Mouse (Mus musculus) midbrain, embryonic 16.5 days (tissue): Measurements from ENCODE around the gene Sgf29. TPM values are rescaled to one million over a fixed set of nuclear protein-coding genes. Genes with fewer than 3 reads are reported as not detected.

Source experiments
- ATAC-seq: fragments of 200-750 bp; cut with Nextera tagmentation; 2 replicates; pipeline ENCODE4 v1.8.0; 2017; ENCODE audit warnings: moderate TSS enrichment
- H3K27ac ChIP-seq: fragments of 300-500 bp; sonication (generic); 2 replicates; pipeline ENCODE4 v1.5.1; 2014; ENCODE audit warnings: mild to moderate bottlenecking, low read length, mixed read lengths
- H3K27me3 ChIP-seq: fragments of 300-500 bp; sonication (generic); 2 replicates; pipeline ENCODE4 v1.6.1; 2014; ENCODE audit warnings: low read depth, low read length, mixed read lengths; ENCODE audit not compliant: control insufficient read depth, insufficient read depth
- H3K36me3 ChIP-seq: fragments of 300-500 bp; sonication (generic); 2 replicates; pipeline ENCODE4 v1.6.1; 2014; ENCODE audit warnings: mild to moderate bottlenecking, low read length, moderate library complexity, mixed read lengths; ENCODE audit not compliant: control insufficient read depth, insufficient read depth
- H3K4me1 ChIP-seq: fragments of 300-500 bp; sonication (generic); 2 replicates; pipeline ENCODE4 v1.6.1; 2014; ENCODE audit warnings: mild to moderate bottlenecking, low read length, mixed read lengths; ENCODE audit not compliant: control insufficient read depth, insufficient read depth
- H3K4me2 ChIP-seq: fragments of 300-500 bp; sonication (generic); 2 replicates; pipeline ENCODE4 v1.6.1; 2014; ENCODE audit warnings: mild to moderate bottlenecking, low read length, mixed read lengths
- H3K4me3 ChIP-seq: fragments of 300-500 bp; sonication (generic); 2 replicates; pipeline ENCODE4 v1.5.1; 2014; ENCODE audit warnings: low read depth, mild to moderate bottlenecking, low read length, moderate library complexity, mixed read lengths
- H3K9ac ChIP-seq: fragments of 300-500 bp; sonication (generic); 2 replicates; pipeline ENCODE4 v1.6.1; 2014; ENCODE audit warnings: low read depth, low read length, mixed read lengths
- H3K9me3 ChIP-seq: fragments of 300-500 bp; sonication (generic); replicated peaks from 2 replicates; pipeline ENCODE4 v1.6.1; 2014; ENCODE audit warnings: mild to moderate bottlenecking, low read length, mixed read lengths; ENCODE audit not compliant: control insufficient read depth, poor library complexity, severe bottlenecking
- WGBS: fragments of 180-500 bp; shearing (Covaris S2); extraction: QIAGEN DNeasy Blood & Tissue Kit; methylation state at CpG from one replicate; pipeline ENCODE4 v1.1.7; 2014; 5-methylcytosine and 5-hydroxymethylcytosine counted together
- polyA plus RNA-seq: library from polyadenylated mRNA; unstranded; fragments of >200 nt; fragmentation: Nextera tagmentation; extraction: Ambion mirVana; gene quantifications from 2 replicates; pipeline ENCODE4 v1.2.1, GENCODE M21; 2015

Sgf29 gene
- polyA plus RNA-seq, 1 experiment from 2014 or later = 56.9 TPM

GRCm38 (mm10) chr7:126650852-126651251, 1.7 kb downstream of the Sgf29 start:
- WGBS = 89% methylated on average over 2 of the region's 2 CpGs
- no peak for ATAC-seq
- no peak overlapping the region for H3K27ac ChIP-seq
- H3K27me3 ChIP-seq = no peaks in the 10 kb centered on the region
- H3K4me3 ChIP-seq = no peak overlapping the region
- no peak overlapping the region for H3K4me2 ChIP-seq
- H3K36me3 ChIP-seq = no peaks in the 10 kb centered on the region
- H3K9me3 ChIP-seq = no peaks in the 10 kb centered on the region
- H3K9ac ChIP-seq = no peak overlapping the region
- peaks cover 11% of the 10 kb centered on the region for H3K4me1 ChIP-seq

- no peak for ATAC-seq
- WGBS = 91% methylated on average over 2 of the region's 2 CpGs
Observed at GRCm38 (mm10) chr7:126653991-126654390, 4.9 kb downstream of the Sgf29 start.

GRCm38 (mm10) chr7:126655695-126656094, 6.6 kb downstream of the Sgf29 start:
- Histone ChIP-seq H3K4me2 (no peak overlapping the region), H3K36me3 (no peaks in the 10 kb centered on the region), H3K27ac (no peak overlapping the region), H3K9ac (no peak overlapping the region), H3K4me1 (no peaks in the 10 kb centered on the region), H3K4me3 (no peak overlapping the region), H3K9me3 (no peaks in the 10 kb centered on the region), H3K27me3 (no peaks in the 10 kb centered on the region)
- WGBS = 96% methylated on average over 3 of the region's 3 CpGs
- no peak for ATAC-seq

More at GRCm38 (mm10) chr7:126653991-126654390, 4.9 kb downstream of the Sgf29 start:
- Histone ChIP-seq H3K4me1 (peaks cover 8% of the 10 kb centered on the region), H3K36me3 (no peaks in the 10 kb centered on the region), H3K9ac (no peak overlapping the region), H3K9me3 (no peaks in the 10 kb centered on the region), H3K4me2 (no peak overlapping the region), H3K4me3 (no peak overlapping the region), H3K27me3 (no peaks in the 10 kb centered on the region), H3K27ac (no peak overlapping the region)

DNA sequence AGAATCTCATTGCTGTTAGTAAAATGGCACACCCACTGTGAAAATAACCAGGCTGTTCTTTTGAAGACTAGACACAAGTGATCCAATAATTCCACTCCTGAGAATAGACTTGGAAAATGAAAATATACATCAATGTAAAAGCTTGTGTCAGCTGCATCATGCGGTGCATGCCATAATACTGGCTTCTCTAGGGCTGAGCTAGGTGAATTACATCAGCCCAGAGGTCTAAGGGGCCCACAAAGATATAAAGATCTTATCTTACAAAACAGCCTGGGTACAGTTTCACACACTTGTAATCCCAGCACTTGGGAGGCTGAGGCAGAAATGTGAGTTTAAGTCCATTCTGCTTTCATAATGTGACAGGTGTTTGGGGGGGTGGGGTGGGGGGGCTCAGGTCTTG, 8.4 kb downstream of the Sgf29 start:
- Histone ChIP-seq H3K4me3 (no peak overlapping the region), H3K27ac (no peak overlapping the region)
- WGBS = 97% methylated on average over 1 of the region's 1 CpGs

GRCm38 (mm10) chr7:126659771-126660170, 10.7 kb downstream of the Sgf29 start:
- no peak for ATAC-seq
- Histone ChIP-seq H3K4me2 (no peak overlapping the region), H3K27me3 (no peaks in the 10 kb centered on the region), H3K9ac (no peak overlapping the region), H3K36me3 (peaks cover 4% of the 10 kb centered on the region; the same call in 1 of the 2 replicates), H3K4me1 (no peaks in the 10 kb centered on the region), H3K9me3 (no peaks in the 10 kb centered on the region), H3K4me3 (no peak overlapping the region), H3K27ac (no peak overlapping the region)
- 84% methylated on average over 3 of the region's 3 CpGs for WGBS

More for the DNA sequence above, 8.4 kb downstream of the Sgf29 start:
- Histone ChIP-seq H3K4me1 (no peaks in the 10 kb centered on the region), H3K9me3 (no peaks in the 10 kb centered on the region), H3K9ac (no peak overlapping the region), H3K36me3 (no peaks in the 10 kb centered on the region), H3K27me3 (no peaks in the 10 kb centered on the region), H3K4me2 (no peak overlapping the region)
- ATAC-seq = no peak

GRCm38 (mm10) chr7:126663646-126664045, 14.5 kb downstream of the Sgf29 start:
- Histone ChIP-seq H3K27ac (no peak overlapping the region), H3K9ac (no peak overlapping the region), H3K4me2 (no peak overlapping the region), H3K36me3 (peaks cover 15% of the 10 kb centered on the region), H3K4me3 (no peak overlapping the region), H3K9me3 (no peaks in the 10 kb centered on the region), H3K4me1 (no peaks in the 10 kb centered on the region), H3K27me3 (no peaks in the 10 kb centered on the region)
- ATAC-seq = no peak
- WGBS = 88% methylated on average over 8 of the region's 8 CpGs

DNA sequence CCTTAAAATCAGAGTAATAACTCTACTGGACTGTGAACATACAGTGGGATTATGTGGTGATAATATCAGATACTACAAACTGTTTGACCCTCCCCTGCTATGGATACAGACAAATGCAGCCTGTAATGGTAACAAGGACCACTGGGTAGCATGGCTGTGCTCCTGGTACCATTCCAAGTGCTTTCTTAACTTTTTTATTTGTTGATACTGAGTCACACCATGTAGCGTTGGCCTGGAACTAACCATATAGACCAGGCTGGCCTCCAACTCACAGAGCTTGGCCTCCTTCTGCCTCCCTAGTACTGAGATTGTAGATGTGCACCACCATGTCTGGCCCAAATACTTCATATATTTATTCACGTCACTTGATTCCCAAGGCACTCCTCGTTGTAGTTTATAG, 16.2 kb downstream of the Sgf29 start:
- Histone ChIP-seq H3K27ac (no peak overlapping the region), H3K9ac (no peak overlapping the region), H3K27me3 (no peaks in the 10 kb centered on the region), H3K9me3 (no peaks in the 10 kb centered on the region), H3K36me3 (peaks cover 17% of the 10 kb centered on the region), H3K4me1 (no peaks in the 10 kb centered on the region), H3K4me2 (no peak overlapping the region), H3K4me3 (no peak overlapping the region)
- no peak for ATAC-seq
- WGBS = over 99% methylated on average over 3 of the region's 3 CpGs

- Histone ChIP-seq H3K4me1 (no peaks in the 10 kb centered on the region), H3K4me2 (no peak overlapping the region), H3K9ac (no peak overlapping the region), H3K27me3 (no peaks in the 10 kb centered on the region), H3K36me3 (peaks cover 26% of the 10 kb centered on the region), H3K27ac (no peak overlapping the region), H3K9me3 (no peaks in the 10 kb centered on the region), H3K4me3 (no peak overlapping the region)
- 89% methylated on average over 9 of the region's 9 CpGs for WGBS
- ATAC-seq = no peak
Observed at GRCm38 (mm10) chr7:126667495-126668090, 18.5 kb downstream of the Sgf29 start.

DNA sequence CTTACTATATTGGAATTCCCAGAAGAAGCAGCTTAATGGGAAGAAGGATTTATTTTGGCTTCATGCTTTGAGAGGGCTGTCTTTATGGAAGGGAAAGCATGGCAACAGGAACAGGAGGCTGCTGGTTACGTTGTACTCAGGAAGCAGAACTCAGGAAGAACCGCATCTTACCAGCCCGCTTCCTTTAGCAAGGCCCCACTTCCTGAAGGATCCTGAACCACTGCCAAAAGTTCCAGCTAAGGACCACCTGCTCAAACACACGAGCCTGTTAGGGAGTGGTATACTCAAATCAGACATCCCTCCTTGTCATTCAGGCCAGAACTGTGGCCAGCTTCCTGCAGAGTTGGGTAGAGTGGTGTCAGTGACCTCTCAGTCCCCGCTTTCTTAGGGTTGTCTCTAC, 19.3 kb downstream of the Sgf29 start:
- Histone ChIP-seq H3K27me3 (no peaks in the 10 kb centered on the region), H3K4me3 (no peak overlapping the region), H3K4me1 (no peaks in the 10 kb centered on the region), H3K4me2 (no peak overlapping the region), H3K27ac (no peak overlapping the region), H3K9me3 (no peaks in the 10 kb centered on the region), H3K36me3 (peaks cover 29% of the 10 kb centered on the region), H3K9ac (no peak overlapping the region)
- 85% methylated on average over 5 of the region's 5 CpGs for WGBS
- ATAC-seq = no peak
